Mouse (Mus musculus) cerebellum, adult (tissue): ENCODE data around the gene Dchs2.
"Not testable (repeated sequence)": the region's sequence is repeated elsewhere in the genome, so short reads cannot be mapped to it uniquely, and the experiment has no call there.

ENCODE experiments used
- ATAC-seq: cut with Nextera tagmentation; 2 replicates; pipeline ENCODE4 v1.9.2; 2017; ENCODE audit warnings: mild to moderate bottlenecking, moderate library complexity, mixed read lengths; ENCODE audit not compliant: insufficient number of reproducible peaks, low FRiP score, low TSS enrichment

The Dchs2 gene

DNA sequence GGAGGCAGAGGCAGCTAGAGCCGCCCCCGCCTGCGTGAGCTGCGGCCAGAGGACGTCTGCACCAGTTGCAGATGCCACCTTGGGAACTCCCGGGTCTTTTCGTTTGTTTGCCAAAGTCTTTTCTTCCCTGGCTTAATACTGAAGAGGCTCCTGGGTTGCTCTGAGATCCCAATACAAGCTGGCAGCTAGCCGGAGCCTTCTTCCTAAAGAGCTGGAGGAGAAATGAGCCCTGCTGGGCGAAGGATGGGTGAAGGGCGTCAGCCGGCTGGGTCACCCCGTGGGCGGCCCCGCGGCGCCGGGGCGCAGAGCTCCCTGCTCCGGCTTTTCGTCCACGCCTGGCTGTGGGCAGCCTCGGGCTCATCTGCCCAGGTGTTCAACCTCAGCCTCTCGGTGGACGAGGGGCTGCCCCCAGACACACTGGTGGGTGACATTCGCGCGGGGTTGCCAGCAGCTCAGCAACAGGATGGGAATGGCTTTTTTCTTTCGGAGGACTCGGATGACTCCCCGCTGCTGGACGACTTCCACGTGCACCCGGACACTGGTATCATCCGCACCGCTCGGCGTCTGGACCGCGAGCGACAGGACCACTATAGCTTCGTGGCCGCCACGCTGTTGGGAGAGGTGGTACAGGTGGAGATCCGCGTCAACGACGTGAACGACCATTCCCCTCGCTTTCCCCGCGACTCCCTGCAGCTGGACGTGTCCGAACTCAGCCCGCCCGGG, at the start of gene Dchs2:
TSS of gene Dchs2 (plus strand) at position 223 of the 723 bp plus-strand sequence.
- ATAC-seq: no peak

DNA sequence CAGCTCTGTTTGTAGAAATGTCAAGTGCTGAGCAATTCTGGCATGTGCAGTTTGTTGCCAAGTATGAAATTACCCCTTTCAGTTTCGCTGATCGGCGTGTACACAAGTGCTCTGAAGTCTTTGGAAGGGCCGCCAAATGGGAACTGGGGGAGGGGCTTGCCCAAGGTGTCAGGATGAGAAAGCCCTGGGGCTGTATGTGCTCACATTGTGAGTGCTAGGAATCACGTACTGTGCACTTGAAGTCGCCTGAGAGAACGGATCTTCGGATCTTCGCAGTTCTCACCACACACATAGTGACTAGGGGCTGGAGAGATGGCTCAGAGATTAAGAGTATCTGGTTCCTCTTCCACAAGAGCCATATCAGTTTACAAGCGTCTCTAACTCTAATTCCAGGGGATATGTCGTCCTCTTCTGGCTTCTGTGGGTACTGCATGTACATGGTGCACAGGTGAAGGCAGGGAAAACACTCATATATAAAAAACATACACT, 47.1 kb upstream of the Dchs2 start:
- ATAC-seq: peak; percentile 60; the same call in 1 of the 2 replicates

DNA sequence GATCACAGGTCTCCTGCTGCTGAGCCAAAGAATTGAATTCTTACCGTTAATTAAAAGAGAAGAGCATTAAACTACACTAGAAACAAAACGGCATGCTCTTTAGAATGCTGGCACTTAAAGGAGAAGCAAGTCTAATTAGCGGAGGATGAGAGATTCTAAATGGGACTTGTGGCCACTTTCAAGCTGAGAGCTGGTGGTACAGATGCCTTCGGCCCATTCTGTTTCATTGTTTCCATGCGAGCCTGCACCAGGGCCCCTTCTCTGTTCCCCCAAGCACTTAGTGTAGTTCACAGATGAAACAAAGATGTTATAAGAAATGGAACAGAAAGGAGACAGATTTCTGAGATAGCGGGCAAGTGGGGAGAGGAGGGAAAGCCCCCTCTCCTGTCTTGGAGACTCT, 30.2 kb upstream of the Dchs2 start:
- no peak for ATAC-seq

DNA sequence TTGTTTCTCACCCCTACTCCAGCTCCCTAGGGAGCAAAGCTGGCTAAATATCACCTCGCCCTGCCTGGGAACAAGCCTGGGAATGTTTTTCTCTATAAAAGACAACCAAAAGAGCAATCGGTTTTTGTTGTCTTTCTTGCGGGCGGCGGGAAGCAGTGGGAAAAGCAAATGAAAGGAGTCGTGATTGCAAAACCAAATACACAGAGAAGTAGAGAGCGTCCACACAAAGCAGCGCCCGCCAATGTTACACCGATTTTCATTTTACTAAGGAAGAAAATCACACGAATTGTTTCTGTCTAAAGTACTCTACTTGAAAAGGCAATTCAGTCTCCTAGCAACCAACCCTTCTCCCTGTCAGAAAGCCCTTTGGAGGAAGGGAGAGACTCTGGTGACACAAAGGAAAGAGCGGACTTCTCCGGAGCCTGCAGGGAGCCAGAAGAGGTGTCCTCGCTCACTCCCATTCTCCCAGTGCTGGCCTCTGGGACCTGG, 29.2 kb upstream of the Dchs2 start:
- no peak for ATAC-seq

DNA sequence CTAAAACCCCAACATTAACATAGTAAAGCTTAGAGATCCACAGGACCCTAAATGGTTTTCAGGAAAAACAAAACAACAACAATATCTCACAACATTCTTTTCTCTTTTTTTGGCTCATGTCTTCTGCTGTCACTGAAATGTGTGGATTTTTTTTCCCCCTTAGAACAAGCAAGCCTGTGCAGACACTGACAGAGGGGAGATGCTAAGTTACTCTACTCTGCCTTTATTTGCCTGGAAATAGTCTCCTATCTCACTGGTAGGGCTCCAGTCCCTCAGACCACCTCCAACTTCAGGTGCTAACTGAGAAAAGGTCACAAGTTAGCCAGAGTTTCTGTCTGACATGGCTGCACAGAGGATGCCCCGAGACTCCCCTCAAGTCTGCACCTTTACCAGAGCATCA, 28.6 kb upstream of the Dchs2 start:
- ATAC-seq: no peak

DNA sequence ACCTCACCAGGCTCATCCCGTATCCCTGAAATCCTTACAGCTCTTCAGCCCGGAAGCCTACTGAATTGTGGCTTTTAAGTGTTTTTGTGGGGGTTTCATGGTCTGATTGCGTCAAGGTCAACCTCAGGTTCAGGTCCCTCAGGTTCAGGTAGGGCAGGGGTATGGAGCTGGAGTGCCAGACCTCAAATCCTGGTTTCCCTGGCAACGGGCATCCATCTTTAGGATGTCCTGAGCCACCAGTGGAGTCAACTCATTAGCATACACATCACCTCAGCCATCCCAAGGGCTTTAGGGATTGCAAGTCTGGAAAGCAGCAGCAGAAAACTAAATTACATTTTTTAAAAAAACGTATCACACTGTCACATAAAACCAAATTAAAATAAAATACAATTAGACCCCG, 28.1 kb upstream of the Dchs2 start:
- no peak for ATAC-seq

DNA sequence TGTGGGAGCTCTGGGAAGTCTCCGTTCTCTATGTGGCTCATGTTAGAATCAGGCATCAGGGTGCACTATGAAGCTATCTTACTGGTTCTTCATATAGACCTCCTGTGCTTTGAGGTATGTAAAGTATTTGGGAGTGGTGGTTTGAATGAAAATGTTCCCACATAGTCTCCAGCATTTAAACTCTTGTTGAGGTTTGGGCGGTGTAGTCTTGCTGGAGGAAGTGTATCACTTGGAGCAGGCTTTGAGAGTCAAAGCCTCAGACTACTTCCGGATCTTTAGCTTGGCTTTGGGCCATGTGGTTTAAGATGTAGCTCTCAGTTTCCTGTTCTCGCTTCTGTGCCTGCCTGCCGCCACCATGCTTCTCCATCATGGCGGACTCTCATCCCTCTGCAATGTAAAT, 25.5 kb upstream of the Dchs2 start:
- ATAC-seq: no peak

DNA sequence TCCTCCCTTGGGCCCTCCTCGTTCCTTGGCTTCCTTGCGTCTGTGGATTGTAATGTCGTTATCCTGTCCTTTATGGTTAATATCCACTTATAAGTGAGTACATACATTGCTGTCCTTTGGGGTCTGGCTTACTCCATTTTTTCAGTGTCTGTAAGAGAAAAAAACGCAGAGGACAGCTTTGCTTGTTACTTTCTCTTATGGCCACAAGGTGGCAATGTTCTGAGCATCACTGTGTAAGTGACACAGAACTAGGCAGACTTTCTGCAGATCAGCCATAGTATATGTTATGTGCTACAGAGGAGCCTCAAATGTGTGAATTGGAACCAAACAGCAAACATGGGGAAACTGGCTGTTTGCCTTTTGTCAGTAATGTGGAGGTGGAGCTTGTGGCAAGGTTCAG, 17.6 kb upstream of the Dchs2 start:
- peak; percentile 41; the same call in 1 of the 2 replicates for ATAC-seq

DNA sequence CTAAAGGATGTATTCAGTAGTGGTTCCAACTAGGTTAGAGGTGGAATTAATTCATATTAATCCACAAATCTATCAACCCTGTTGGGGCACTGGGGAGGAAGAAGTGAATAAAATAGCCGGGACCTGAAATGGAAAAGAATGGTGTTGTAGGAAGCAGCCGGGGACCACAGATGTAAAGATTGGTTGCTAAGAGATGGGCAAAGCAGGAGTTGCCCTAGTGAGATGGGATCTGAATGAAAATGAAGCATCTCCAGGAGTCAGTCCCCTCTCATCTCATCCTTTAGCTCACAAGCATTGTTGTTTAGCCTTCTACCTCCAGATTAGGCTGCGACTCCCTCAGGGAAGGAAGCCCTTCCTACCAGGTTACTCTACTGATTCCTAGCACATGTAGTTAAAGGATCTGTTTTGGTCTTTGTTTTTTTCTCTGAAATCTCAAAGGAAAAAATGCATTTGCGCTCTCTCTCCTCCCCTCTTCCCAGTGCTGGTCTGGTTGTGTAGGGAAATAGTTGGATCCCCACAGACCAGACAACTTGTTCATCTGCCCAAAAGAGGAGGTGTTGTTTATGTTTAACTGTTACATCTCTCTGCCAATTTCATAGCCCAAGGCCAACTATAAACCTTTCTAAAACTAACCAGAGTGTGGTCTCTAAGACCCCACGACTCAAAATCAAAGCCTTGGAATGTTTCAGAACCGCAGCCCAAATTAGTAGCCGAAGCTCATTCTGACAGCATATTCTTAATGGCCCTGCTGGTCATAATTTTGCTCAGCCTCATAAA, 16.1 kb upstream of the Dchs2 start:
- ATAC-seq: no peak

DNA sequence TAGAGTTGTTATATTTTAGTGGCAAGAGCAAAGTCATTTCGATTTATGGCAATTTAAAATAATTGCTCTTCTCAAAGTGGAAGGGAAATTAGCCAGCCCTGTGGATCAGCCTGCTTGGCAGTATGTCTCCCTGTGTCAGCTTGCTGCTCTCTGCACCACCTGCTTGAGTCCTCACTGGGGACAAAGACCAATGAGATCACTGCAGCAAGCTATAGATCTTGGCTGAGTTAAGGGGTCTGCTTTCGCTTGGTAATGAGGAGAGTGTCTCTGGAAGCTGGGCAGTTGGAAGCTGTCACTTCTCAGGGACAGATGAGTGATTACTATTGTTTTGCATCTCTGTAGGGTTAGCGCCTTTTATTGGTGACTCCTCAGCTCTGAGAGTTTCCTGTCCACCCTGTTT, 14.9 kb upstream of the Dchs2 start:
- ATAC-seq: no peak

DNA sequence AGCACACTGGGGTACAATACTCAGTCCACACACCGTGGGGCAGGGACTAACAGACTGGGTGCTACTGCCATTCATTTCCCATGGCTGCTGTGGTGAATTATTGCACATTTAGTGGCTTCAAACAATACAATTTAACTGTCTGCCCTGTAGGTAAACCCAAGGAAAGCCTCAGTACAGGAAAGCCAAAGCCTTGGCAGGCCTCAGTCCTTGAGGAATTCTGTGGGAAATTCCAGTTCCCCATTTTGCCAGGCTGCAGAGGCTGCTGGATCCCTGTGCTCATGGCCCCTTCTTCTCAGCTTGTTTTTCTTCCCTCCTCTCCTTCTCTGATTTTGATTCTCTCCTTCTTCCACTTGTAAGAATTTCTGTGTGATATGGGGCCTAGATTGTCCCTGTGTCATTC, 12.8 kb upstream of the Dchs2 start:
- no peak for ATAC-seq

DNA sequence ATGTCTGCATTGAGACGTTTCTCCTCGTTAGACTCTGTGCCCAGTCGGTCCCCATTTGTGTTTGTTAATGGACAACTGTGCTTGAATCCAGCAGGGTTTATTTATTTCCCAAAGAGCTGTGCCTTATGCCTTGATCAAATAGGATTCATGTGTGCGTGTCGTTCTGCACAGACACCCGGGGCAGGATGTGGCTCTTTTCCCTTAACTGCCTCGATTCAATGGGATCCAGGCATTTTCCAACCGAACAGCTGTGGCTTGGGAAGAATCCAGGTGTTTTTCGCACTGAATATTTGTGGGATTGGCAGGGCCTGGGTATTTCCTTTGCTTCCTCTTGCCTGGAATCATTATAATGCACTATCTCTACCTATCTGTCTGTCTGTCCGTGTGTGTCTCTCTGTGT, 10.2 kb upstream of the Dchs2 start:
- ATAC-seq: no peak

DNA sequence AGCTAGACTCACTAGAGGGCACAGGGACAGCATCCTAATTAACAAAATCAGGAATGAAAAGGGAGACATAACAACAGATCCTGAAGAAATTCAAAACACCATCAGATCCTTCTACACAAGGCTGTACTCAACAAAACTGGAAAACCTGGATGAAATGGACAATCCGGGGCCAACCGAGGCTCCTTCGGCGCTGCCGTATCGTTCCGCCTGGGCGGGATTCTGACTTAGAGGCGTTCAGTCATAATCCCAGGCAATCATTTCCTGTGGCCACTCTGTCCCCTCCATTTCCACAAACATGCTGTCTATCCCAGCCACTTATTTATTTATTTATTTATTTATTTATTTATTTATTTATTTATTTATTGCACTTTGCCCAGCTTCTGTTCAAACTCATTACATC, 3.8 kb upstream of the Dchs2 start:
- not testable (repeated sequence) for ATAC-seq

DNA sequence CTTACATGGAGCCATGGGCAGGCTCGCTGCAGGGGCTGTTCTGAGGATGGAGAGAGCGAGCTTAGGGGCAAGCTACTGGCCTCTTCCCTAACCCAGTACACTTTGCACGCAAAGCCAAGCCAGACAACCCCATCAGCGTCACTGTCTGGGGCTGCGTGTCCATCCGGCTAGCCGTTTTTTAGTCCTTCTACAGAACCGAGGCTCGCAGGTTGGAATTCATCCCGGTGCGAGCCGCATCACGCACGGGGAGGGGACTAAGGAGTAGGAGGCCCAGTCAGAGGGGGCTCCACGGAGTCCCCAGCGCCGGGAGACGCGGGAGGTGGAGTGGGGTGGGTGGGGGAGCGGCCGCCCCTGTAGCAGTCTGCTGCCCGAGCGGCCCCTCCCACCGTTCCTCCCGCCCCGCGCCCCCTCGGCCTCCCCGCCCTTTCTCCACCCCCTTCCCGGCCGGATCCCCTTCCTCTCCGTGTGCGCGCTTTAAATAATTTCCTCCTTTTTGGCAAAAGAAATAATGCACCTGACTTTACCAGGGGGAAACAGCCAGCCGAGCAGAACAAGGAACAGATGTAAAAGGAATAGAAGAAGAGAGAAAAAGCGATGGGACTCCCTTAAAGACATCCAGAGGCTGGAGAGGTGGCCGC, 541 bp upstream of the Dchs2 start:
- no peak for ATAC-seq

DNA sequence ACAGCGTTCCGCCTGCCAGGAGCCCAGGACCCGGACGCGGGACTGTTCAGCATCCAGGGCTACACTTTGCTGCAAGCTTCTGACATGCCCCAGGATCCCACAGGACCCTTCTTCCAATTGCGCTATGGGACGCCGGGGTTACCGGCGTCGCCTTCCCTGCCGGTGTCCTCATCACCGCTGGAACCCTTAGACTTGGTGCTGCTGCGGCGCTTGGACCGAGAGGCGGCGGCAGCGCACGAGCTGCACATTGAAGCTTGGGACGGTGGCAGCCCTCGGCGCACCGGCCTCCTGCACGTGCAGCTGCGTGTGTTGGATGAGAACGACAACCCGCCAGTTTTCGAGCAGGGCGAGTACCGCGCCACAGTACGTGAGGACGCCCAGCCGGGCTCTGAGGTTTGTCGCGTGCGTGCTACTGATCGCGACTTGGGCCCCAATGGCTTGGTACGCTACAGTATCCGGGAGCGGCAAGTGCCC, 738 bp downstream of the Dchs2 start:
- ATAC-seq: no peak

DNA sequence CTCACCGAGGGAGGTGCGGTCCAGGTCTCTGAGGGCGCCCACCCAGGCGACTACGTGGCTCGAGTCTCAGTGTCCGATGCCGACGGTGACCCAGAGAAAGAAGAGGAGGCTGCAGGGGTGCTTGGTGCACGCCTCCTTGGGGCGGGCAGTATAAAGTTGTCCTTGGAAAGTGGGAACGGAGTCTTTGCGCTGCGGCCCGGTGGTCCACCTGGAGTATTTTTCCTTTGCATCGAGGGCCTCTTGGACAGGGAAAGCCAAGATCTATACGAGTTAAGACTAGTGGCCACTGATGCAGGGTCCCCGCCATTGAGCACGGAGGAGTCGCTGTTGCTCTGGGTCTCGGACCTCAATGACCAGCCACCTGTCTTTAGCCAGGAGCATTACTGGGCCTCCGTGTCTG, 1.4 kb downstream of the Dchs2 start:
- ATAC-seq: no peak

DNA sequence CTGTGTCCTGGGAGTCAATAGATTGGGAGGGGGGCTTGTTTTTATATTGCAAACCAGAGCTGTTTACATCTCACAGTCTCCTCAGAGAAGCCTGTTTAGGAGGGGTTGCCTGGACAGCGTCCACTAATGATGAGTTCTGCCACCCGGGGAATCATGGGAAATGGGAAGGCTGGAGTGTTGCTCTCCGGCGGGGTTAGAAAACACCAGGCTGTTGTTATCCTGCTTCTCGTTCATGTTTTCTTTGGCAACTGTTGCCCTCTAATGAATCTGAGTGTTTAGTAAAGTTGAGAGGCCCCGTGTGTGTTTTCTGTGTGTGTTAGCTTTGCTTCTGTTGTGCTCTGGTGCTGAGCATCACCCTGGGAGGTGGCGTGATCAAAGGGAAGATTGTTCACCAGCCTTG, 8.7 kb downstream of the Dchs2 start:
- ATAC-seq: no peak

DNA sequence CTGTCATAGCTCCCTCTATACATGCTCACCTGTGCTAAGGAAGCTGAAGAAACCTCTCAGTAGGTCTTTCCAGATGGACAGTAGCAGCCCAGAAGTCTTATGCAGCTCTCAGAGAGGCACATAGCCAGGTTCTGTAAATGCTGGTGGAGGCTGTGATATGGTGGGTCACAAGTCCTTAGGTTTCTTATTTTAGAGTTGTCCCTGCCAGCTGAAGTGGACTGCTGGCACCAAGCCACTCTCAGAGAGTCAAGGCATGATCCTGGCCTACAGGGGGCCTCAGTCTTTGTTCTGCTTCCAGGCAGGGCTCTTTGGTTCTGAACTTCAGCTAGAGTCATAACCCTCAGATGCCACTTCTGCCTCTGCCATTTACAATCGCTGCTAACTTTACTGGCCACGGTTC, 11.1 kb downstream of the Dchs2 start:
- no peak for ATAC-seq

DNA sequence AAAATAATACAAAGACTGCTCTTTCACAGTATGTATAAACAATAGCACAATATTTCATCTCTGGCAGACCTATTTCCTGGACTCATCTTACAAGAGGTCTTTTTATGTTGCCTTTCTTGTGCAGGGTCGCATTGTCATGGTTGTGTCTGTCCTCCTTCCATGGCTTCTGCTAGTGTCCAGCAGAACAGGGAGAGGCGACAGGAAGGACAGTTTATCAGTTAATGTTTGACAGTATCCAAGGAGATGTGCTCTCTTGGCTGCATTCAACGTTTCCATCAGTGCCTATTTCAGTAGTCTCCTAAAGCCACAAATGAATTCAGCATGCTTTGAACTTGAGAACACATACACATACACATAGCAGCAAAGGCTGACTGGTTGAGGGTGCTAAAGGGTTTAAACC, 17.9 kb downstream of the Dchs2 start:
- ATAC-seq: no peak

DNA sequence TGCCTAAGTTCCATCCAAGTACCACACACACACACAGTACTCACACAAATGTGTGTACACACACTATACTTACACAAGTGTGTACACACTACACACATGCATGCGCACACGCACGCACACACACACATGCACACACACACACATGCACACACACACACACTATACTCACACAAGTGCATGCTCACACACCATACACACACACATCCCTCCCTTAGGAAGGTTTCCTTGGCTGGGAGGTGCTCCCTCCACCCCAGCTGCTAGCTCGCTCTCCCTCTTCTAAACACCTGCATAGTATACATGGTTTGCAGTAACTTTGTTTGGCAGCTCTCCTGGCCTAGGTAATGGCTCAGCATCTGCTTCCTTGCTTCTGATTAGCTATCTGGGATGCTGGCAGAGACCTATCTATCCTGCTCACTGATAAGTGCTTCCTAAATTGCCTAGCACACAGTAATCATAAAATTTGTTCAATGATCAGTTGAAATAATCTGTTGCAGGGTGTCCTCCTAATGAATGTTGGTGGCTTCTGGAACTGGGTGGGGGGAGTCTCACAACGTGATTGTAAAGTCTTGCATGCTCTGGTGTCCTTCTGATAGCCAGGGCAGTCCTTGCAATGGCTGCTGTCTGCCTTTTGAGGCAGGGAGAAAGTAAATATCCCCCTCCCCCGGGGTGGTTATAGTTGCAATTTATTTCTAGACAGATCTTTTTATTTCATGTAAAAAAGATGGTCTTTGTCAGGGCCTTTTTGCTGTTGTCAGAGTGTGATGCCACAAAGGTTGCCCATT, 19.7 kb downstream of the Dchs2 start:
- no peak for ATAC-seq
